Mouse (Mus musculus): ENCODE measurements around the gene Gm16867. TPM values are rescaled to one million over a fixed set of nuclear protein-coding genes. Genes with fewer than 3 reads are reported as not detected.
"Not testable (repeated sequence)": the region's sequence is repeated elsewhere in the genome, so short reads cannot be mapped to it uniquely, and the experiment has no call there.

Gm16867 gene
- total RNA-seq, 2 experiments from 2014 or later: 7.2 to 12.1 TPM

GRCm38 (mm10) chr14:69467612-69468366 is 35.4 kb downstream of the Gm16867 start:
- not testable (repeated sequence) for DNase-seq (ENCODE audit: low spot score in 2 of 2)

- DNase-seq (ENCODE audit: low spot score in 2 of 2): not testable (repeated sequence)
Observed at GRCm38 (mm10) chr14:69464465-69464864, 38.7 kb downstream of the Gm16867 start.

- not testable (repeated sequence) for DNase-seq (ENCODE audit: low spot score in 2 of 2)
Observed at GRCm38 (mm10) chr14:69457691-69458090, 45.5 kb downstream of the Gm16867 start.

GRCm38 (mm10) chr14:69454640-69455039 is 48.5 kb downstream of the Gm16867 start:
- not testable (repeated sequence) for DNase-seq (ENCODE audit: low spot score in 2 of 2)

GRCm38 (mm10) chr14:69448845-69449244 is 54.3 kb downstream of the Gm16867 start:
- DNase-seq (ENCODE audit: low spot score in 2 of 2): not testable (repeated sequence)

DNA sequence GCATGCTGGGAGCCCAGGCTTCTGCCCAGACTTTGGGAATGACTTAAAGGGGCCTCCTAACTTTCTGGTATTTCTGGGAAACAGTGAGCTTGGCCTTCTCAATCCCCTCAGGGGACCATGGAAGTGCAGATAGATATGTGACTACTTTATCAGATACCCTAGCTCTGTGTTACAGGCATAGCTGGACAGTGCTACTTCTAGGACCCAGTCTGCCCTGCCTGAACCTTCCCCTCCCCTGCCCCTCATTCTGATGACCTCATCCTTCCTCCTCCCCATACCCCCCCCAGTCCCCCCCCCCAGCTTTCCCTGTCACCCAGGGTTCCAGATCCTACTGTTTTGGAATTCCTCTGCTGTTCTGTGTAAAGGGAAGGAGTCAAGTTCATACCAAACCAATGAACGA is 56.2 kb downstream of the Gm16867 start:
- not testable (repeated sequence) for DNase-seq (ENCODE audit: low spot score in 2 of 2)

- not testable (repeated sequence) for DNase-seq (ENCODE audit: low spot score in 2 of 2)
Observed at GRCm38 (mm10) chr14:69443092-69443692, 60.0 kb downstream of the Gm16867 start.

GRCm38 (mm10) chr14:69440955-69441354 is 62.2 kb downstream of the Gm16867 start:
- not testable (repeated sequence) for DNase-seq (ENCODE audit: low spot score in 2 of 2)

DNA sequence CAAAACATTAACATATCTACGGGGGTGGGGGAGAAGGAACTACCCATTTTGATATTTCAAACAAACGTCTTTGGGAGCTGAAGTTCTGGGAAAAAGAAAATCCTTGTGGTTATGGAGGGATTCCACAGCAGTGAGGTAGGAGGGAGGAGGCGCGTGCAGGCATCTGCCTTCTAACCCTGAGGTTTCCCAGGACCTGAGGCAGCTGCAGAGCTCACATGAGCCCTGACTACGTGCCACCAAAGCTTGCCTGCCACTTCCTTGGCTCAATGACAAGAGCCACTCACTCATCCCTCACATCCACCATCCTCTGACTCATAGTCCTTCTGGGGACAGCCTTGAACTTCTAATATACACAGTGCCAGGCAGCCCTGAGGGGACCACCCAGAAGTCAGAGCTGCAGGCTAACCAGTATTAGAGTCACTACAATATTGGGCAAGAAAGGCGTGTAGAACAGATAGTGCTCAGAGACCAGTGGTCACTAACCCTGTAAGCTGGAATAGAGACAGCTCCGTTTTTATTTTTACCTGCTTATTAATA is 64.4 kb downstream of the Gm16867 start:
- DNase-seq (ENCODE audit: low spot score in 2 of 2): not testable (repeated sequence)

- not testable (repeated sequence) for DNase-seq (ENCODE audit: low spot score in 2 of 2)
Observed at GRCm38 (mm10) chr14:69421003-69421402, 82.2 kb downstream of the Gm16867 start.

DNA sequence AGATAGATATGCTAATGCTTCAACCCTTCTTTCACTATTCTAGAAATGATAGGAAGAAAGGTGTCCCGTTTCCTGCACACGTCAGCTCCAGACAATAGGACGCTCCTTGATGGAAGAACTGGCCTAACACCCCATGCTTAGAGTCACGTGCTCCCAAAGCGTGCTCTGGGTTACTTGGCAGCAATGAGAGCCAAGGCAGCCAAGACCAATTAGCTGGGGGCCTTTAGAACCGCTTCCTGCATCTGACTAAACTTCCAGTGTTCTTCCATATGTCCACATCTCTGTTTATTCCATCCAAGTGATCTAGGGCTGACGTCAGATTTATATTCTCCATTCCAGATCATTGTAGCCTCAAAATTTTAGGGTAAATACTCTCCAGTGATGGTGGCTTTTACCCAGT is 85.6 kb downstream of the Gm16867 start:
- not testable (repeated sequence) for DNase-seq (ENCODE audit: low spot score in 2 of 2)

Other genes with a start within 250 kb of the Gm16867 start
- under 1 TPM; 0.06 to 0.11 TPM for gene Synb, start 209.1 kb downstream of the Gm16867 start, total RNA-seq (2021)
- not detected for gene Gm27179, start 9.2 kb upstream of the Gm16867 start, total RNA-seq (2021)
- gene Entpd4b, start 52.1 kb upstream of the Gm16867 start, total RNA-seq (2021): 10 to 100 TPM; 57.6 to 57.9 TPM

Data from adrenal gland, postnatal 4 days (tissue).